Mouse (Mus musculus): Measurements from ENCODE around the gene Chac1. TPM values are rescaled to one million over a fixed set of nuclear protein-coding genes. Genes with fewer than 3 reads are reported as not detected.

Gene Chac1
- polyA plus RNA-seq (2012; rRNA removed), result 10.7 and 16.8 TPM in 2 replicates

GRCm38 (mm10) chr2:119350555-119351486 is at the start of gene Chac1:
Chac1 (plus strand) TSS chr2:119351229.

GRCm38 (mm10) chr2:119325568-119326143 is 25.4 kb upstream of the Chac1 start, which contains the start of gene Dll4:
Dll4 (plus strand) TSS chr2:119325784.

Other genes with a start within 250 kb of the Chac1 start
- 1.2 and 1.9 TPM in 2 replicates for gene Rad51, start 238.4 kb upstream of the Chac1 start, polyA plus RNA-seq (2012; rRNA removed)
- gene Rmdn3, start 194.2 kb upstream of the Chac1 start, polyA plus RNA-seq (2012; rRNA removed), result 7.6 and 10.5 TPM in 2 replicates
- 0.13 and 0.42 TPM in 2 replicates for gene Gchfr, start 183.5 kb upstream of the Chac1 start, polyA plus RNA-seq (2012; rRNA removed)
- 0.47 and 1.6 TPM in 2 replicates for gene Gm14137, start 176.7 kb upstream of the Chac1 start, polyA plus RNA-seq (2012; rRNA removed)
- gene Zfyve19, start 142.6 kb upstream of the Chac1 start, polyA plus RNA-seq (2012; rRNA removed), result 18.4 and 18.5 TPM in 2 replicates
- gene Dnajc17, start 142.4 kb upstream of the Chac1 start, polyA plus RNA-seq (2012; rRNA removed), result 1.6 and 3.4 TPM in 2 replicates
- 0.51 and 0.58 TPM in 2 replicates for gene Ppp1r14d, start 121.3 kb upstream of the Chac1 start, polyA plus RNA-seq (2012; rRNA removed)
- 28.1 and 42.0 TPM in 2 replicates for gene Spint1, start 113.9 kb upstream of the Chac1 start, polyA plus RNA-seq (2012; rRNA removed)
- gene Rhov, start 80.0 kb upstream of the Chac1 start, polyA plus RNA-seq (2012; rRNA removed), result 2.3 and 5.3 TPM in 2 replicates
- gene Vps18, start 62.5 kb upstream of the Chac1 start, polyA plus RNA-seq (2012; rRNA removed), result 8.7 and 10.1 TPM in 2 replicates
- gene Dll4, start 25.4 kb upstream of the Chac1 start, polyA plus RNA-seq (2012; rRNA removed), result 2.8 and 3.1 TPM in 2 replicates
- gene Ino80, start 126.5 kb downstream of the Chac1 start, polyA plus RNA-seq (2012; rRNA removed), result 2.0 and 2.6 TPM in 2 replicates
- gene Exd1, start 196.4 kb downstream of the Chac1 start, polyA plus RNA-seq (2012; rRNA removed), result 0.05 TPM in 1 of 2 replicates, not detected in the other
- gene Chp1, start 196.5 kb downstream of the Chac1 start, polyA plus RNA-seq (2012; rRNA removed), result 70.6 and 77.7 TPM in 2 replicates